Mouse (Mus musculus): Measurements from ENCODE around the gene Capzb. TPM values are rescaled to one million over a fixed set of nuclear protein-coding genes. Genes with fewer than 3 reads are reported as not detected.

Gene Capzb
- total RNA-seq (2017) = 96.1 and 101 TPM in 2 replicates

- peak; percentile 83 to 86 for ATAC-seq (replicated peaks in 1 of 2; ENCODE audit: insufficient read depth in 1 of 2, low FRiP score in 2 of 2, low TSS enrichment in 1 of 2, low read depth in 1 of 2, poor library complexity in 2 of 2, severe bottlenecking in 2 of 2)
Observed at GRCm38 (mm10) chr4:139192499-139193175, at the start of gene Capzb. Capzb (plus strand) TSS chr4:139192899.

- no peak for ATAC-seq (replicated peaks in 1 of 2; ENCODE audit: insufficient read depth in 1 of 2, low FRiP score in 2 of 2, low TSS enrichment in 1 of 2, low read depth in 1 of 2, poor library complexity in 2 of 2, severe bottlenecking in 2 of 2)
Observed at GRCm38 (mm10) chr4:139142985-139143384, 49.7 kb upstream of the Capzb start.

- ATAC-seq (replicated peaks in 1 of 2; ENCODE audit: insufficient read depth in 1 of 2, low FRiP score in 2 of 2, low TSS enrichment in 1 of 2, low read depth in 1 of 2, poor library complexity in 2 of 2, severe bottlenecking in 2 of 2) = no peak
Observed at GRCm38 (mm10) chr4:139144577-139144976, 48.1 kb upstream of the Capzb start.

- ATAC-seq (replicated peaks in 1 of 2; ENCODE audit: insufficient read depth in 1 of 2, low FRiP score in 2 of 2, low TSS enrichment in 1 of 2, low read depth in 1 of 2, poor library complexity in 2 of 2, severe bottlenecking in 2 of 2) = no peak
Observed at GRCm38 (mm10) chr4:139145156-139145555, 47.5 kb upstream of the Capzb start.

- no peak for ATAC-seq (replicated peaks in 1 of 2; ENCODE audit: insufficient read depth in 1 of 2, low FRiP score in 2 of 2, low TSS enrichment in 1 of 2, low read depth in 1 of 2, poor library complexity in 2 of 2, severe bottlenecking in 2 of 2)
Observed at GRCm38 (mm10) chr4:139146760-139147159, 45.9 kb upstream of the Capzb start.

- no peak for ATAC-seq (replicated peaks in 1 of 2; ENCODE audit: insufficient read depth in 1 of 2, low FRiP score in 2 of 2, low TSS enrichment in 1 of 2, low read depth in 1 of 2, poor library complexity in 2 of 2, severe bottlenecking in 2 of 2)
Observed at GRCm38 (mm10) chr4:139151370-139151769, 41.3 kb upstream of the Capzb start.

- no peak for ATAC-seq (replicated peaks in 1 of 2; ENCODE audit: insufficient read depth in 1 of 2, low FRiP score in 2 of 2, low TSS enrichment in 1 of 2, low read depth in 1 of 2, poor library complexity in 2 of 2, severe bottlenecking in 2 of 2)
Observed at GRCm38 (mm10) chr4:139154576-139155307, 38.0 kb upstream of the Capzb start.

- ATAC-seq (replicated peaks in 1 of 2; ENCODE audit: insufficient read depth in 1 of 2, low FRiP score in 2 of 2, low TSS enrichment in 1 of 2, low read depth in 1 of 2, poor library complexity in 2 of 2, severe bottlenecking in 2 of 2) = no peak
Observed at GRCm38 (mm10) chr4:139156538-139156937, 36.2 kb upstream of the Capzb start.

GRCm38 (mm10) chr4:139158350-139158749 lies 34.3 kb upstream of the Capzb start:
- ATAC-seq (replicated peaks in 1 of 2; ENCODE audit: insufficient read depth in 1 of 2, low FRiP score in 2 of 2, low TSS enrichment in 1 of 2, low read depth in 1 of 2, poor library complexity in 2 of 2, severe bottlenecking in 2 of 2) = no peak

GRCm38 (mm10) chr4:139161076-139161475 lies 31.6 kb upstream of the Capzb start:
- no peak for ATAC-seq (replicated peaks in 1 of 2; ENCODE audit: insufficient read depth in 1 of 2, low FRiP score in 2 of 2, low TSS enrichment in 1 of 2, low read depth in 1 of 2, poor library complexity in 2 of 2, severe bottlenecking in 2 of 2)

GRCm38 (mm10) chr4:139164082-139164481 lies 28.6 kb upstream of the Capzb start:
- ATAC-seq (replicated peaks in 1 of 2; ENCODE audit: insufficient read depth in 1 of 2, low FRiP score in 2 of 2, low TSS enrichment in 1 of 2, low read depth in 1 of 2, poor library complexity in 2 of 2, severe bottlenecking in 2 of 2) = no peak

GRCm38 (mm10) chr4:139165259-139165658 lies 27.4 kb upstream of the Capzb start:
- ATAC-seq (replicated peaks in 1 of 2; ENCODE audit: insufficient read depth in 1 of 2, low FRiP score in 2 of 2, low TSS enrichment in 1 of 2, low read depth in 1 of 2, poor library complexity in 2 of 2, severe bottlenecking in 2 of 2) = no peak

GRCm38 (mm10) chr4:139166244-139166643 lies 26.5 kb upstream of the Capzb start:
- ATAC-seq (replicated peaks in 1 of 2; ENCODE audit: insufficient read depth in 1 of 2, low FRiP score in 2 of 2, low TSS enrichment in 1 of 2, low read depth in 1 of 2, poor library complexity in 2 of 2, severe bottlenecking in 2 of 2) = no peak

- no peak for ATAC-seq (replicated peaks in 1 of 2; ENCODE audit: insufficient read depth in 1 of 2, low FRiP score in 2 of 2, low TSS enrichment in 1 of 2, low read depth in 1 of 2, poor library complexity in 2 of 2, severe bottlenecking in 2 of 2)
Observed at GRCm38 (mm10) chr4:139167107-139167506, 25.6 kb upstream of the Capzb start.

GRCm38 (mm10) chr4:139168985-139169747 lies 23.5 kb upstream of the Capzb start:
- ATAC-seq (replicated peaks in 1 of 2; ENCODE audit: insufficient read depth in 1 of 2, low FRiP score in 2 of 2, low TSS enrichment in 1 of 2, low read depth in 1 of 2, poor library complexity in 2 of 2, severe bottlenecking in 2 of 2) = peak; percentile 88 to 95

GRCm38 (mm10) chr4:139169748-139170279 lies 22.9 kb upstream of the Capzb start:
- no peak for ATAC-seq (replicated peaks in 1 of 2; ENCODE audit: insufficient read depth in 1 of 2, low FRiP score in 2 of 2, low TSS enrichment in 1 of 2, low read depth in 1 of 2, poor library complexity in 2 of 2, severe bottlenecking in 2 of 2)

- no peak; a peak in 1 of 4 replicates for ATAC-seq (replicated peaks in 1 of 2; ENCODE audit: insufficient read depth in 1 of 2, low FRiP score in 2 of 2, low TSS enrichment in 1 of 2, low read depth in 1 of 2, poor library complexity in 2 of 2, severe bottlenecking in 2 of 2)
Observed at GRCm38 (mm10) chr4:139175061-139175971, 17.4 kb upstream of the Capzb start.

All from hematopoietic stem cell, adult 5-6 weeks (primary cell).